Mouse (Mus musculus) adrenal gland, adult (tissue): ENCODE results near the gene Cntnap2.
A peak's percentile ranks its signal among the peaks of the same experiment; 100 is the strongest.

Experiments
- DNase-seq, 2 experiments: peaks; one replicate each; pipeline ENCODE4 v3.0.0; 2022 to 2023; ENCODE audit warnings: low spot score in 1 of 2; ENCODE audit not compliant: inconsistent age in 2 of 2

Gene Cntnap2

GRCm38 (mm10) chr6:46612365-46612764 lies 1553.2 kb downstream of the Cntnap2 start:
- no peak for DNase-seq

DNA sequence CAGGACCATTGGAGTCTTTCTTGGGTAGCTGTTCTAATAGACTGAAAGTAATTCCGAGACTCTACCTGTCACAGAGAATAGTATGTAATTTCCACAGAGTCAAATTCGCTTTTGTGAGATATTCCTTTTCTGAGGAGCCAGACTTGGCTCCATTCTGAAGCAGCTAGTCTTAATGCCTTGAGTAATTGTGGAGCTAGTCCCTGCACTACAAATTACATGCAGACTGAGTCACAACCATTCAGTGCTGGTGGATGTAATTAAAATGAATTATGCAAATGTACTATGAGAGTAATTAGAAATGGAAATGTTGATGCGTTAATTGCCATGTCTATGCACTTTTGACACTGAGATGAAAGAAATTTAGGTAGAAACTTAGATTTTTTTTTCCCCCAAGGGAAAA lies 1553.7 kb downstream of the Cntnap2 start:
- no peak for DNase-seq

- DNase-seq: no peak
Observed at GRCm38 (mm10) chr6:46669018-46669417, 1609.9 kb downstream of the Cntnap2 start.

DNA sequence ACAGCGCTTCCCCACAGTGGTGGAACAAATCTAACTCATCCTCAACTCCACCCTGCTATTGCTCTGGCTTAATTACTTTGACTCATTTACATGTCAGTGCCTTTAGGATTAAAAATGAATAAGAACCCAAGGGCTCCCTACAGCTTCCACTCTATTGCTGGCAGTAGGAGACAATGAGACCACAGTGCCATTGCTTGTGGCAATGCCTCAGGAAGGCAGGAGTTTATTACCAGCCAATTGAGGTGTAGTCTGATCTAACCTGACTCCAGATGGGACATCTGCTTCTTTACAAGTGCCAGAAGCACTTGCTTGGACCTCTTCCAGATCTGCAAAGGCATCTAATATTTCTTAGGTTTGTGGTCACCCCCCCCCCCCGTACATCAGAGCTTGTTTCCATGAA lies 1615.9 kb downstream of the Cntnap2 start:
- DNase-seq: no peak

DNA sequence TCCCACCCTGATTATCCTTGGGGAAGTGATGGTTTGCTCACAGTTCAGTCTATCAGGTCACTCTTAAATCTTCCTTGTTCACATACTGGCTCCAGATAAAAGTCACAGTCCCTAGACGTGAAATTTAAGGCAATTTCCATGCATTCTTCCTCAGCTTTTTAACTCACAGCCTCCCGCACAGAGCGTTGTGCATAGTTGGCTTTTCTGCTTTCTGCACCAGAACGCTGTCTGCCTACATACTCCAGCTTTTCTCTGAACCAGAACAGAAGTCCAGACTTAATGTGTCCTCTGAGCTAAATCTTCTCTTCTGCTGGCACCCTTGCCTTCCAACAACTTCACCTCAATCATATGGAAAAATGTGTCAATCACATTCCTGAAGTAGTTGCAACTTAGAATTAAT lies 1616.5 kb downstream of the Cntnap2 start:
- no peak for DNase-seq

DNA sequence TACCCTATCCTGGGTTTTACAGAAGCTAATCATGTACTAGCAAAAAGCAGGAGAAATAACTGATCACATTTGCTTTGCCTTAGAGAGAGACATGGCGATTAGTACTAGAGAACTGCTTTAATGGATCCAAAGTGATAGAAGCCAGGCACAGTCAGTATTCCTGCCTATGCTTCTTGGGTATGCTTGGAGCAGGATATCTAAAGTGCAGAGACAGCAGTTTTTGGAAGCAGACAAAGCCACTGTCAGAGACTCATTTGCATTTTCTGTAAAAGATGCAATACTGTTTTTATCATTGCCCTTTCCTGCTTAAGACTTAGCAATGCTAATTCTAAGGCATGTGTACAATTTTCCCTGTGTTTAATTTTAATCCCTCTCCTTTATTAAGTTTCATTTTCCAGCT lies 1637.0 kb downstream of the Cntnap2 start:
- DNase-seq: no peak

DNA sequence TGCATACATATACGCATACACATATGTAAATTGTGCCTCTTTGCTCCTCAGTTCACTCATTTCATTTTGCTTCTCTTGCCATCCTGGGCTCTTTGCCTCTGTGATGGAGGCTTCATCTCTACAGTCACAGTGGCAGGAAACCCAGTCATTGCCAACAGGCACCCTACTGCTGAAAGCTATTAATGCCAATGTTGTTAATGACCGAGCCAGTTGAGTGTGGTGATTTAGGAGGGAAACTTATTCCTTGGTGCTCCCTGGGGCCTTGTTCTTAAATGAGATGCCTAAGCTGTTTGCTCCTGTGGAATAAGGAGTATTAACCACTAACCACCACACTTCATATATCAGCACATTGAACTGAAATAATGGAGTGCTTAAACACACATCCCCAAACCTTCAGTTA lies 1640.2 kb downstream of the Cntnap2 start:
- DNase-seq: no peak

DNA sequence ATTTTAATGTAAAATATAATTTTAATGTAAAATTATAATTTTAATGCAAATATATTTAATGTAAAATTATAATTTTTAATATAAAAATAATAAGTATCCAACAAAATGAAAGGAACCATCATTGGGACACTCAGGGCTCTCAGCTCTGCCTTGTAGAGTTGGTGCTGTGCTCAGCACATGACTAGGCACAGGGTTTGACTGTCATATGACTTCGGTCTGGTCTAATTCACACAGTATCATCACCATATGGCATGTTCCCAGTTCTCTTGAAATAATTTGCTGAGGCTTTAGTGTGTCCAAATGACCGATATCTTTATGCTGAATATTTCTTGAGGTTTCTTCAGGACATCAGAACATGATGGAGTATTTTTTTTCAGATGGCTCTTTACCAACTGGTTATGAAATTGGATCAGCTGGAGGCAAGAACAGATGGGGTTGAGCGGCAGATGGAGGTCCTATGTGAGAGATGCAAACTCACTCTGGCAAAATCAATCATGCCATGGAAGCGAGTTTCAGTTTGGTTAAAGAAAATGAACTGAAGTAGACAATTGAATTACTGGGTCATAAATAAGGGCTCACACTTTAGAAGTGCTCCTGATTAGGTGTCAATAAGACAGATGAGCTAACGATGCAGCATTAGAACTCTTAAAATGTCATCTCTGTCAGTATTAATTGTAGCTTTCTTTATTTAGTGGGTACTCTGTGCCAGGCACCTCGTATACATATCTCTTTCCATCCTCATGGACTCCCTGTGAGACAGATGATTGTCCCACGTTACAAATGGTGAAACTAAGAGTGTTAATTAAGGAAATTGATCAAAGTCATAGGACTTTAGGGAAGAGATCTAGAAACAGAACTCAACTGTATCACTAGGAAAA lies 1645.4 kb downstream of the Cntnap2 start:
- no peak for DNase-seq

- no peak for DNase-seq
Observed at GRCm38 (mm10) chr6:46705926-46706325, 1646.8 kb downstream of the Cntnap2 start.

DNA sequence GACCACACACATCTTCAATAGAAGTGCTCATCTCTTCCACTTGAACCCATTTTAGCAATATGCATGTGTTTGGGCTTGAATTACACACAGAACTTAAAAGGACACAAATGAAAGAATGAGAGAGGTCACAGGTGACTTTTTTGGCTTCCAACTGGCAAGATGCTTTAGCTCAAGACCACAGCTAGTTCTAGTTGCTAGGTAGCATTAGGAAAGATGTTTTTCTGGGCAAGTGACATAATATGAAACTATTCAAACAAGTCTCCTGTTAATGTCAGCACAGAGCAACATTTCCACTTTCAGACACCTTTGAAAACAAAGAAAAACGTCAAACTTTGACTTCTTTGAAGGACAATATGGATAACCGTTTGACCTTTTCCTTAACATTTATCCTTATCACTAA lies 1657.4 kb downstream of the Cntnap2 start:
- DNase-seq: no peak

- no peak for DNase-seq
Observed at GRCm38 (mm10) chr6:46733794-46734193, 1674.6 kb downstream of the Cntnap2 start.

- no peak for DNase-seq
Observed at GRCm38 (mm10) chr6:46748448-46748847, 1689.3 kb downstream of the Cntnap2 start.

DNA sequence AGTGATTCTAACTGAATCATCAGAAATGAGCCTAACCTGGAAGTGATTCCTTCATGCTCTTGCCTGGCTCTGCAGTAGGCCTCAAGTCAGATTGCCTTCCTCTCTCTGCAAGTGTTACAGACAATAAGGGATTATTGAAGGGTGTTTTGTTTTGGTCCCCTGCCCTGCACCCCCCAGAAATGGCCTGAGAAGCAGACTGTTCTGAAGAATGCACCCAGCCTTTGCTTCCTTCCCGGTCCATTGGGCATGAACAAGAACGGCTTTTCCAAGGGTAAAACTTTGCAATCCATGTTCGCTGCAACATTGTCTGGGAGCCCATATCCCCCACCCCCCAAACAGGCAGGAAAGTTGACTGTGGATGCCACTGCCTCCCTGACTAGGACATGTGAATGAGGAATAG lies 1704.3 kb downstream of the Cntnap2 start:
- no peak for DNase-seq

DNA sequence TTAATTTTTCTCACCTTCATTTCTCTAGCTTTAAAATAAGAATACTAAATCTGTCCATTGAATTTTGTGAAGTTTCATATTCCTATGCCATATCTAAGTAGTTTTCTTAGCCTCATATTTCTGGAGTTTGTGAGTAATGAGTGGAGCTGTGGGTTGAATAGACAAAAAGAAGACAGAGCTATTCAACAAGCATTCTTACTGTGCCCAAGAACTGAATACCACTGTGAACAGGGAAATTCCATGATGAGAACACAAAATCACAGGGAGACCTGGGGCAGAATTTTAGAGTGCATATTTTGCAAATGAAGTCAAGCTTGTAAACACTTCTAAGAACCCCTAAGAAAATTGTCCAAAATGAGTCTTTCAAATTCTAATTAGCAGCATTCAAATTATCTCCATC lies 1715.4 kb downstream of the Cntnap2 start:
- no peak for DNase-seq

DNA sequence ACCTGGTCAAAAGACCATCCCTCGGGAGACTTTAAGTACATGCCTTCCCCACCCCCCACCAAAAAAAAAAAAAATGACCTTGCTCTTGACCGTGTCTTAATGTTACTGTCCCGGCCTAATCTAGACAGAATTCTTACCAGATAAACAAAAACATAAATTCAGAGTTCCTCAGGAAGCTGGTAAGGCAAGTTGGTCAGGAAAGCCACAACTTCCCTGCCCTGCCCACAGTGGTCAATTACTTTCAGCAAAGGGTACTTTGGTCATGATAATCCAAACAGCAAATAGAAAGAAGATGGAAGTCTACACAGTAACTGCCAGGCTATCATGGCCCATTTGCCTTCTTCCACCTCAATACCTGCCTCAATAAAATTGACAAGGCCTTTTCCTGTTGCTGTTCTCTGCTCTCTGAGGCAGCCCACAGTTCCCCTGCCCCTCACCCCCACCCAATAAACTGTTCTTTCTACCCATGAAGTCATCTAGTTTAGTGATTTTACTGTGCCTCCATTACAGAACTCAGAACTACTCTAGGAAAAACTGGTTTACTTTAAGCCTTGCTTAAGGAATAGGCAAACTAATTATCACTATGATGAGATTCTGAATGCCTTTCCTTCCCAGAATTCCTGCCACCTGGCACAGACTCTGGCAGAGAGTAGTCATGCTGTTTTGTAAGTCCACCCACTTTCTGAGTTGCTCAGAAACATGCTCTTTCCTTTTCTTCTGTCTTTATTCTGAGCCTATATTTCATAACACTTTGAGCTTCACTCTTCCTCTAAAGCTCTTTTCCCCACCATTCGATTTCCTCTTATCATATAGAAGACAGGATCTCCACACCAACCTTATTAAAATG lies 1743.3 kb downstream of the Cntnap2 start:
- DNase-seq: no peak

DNA sequence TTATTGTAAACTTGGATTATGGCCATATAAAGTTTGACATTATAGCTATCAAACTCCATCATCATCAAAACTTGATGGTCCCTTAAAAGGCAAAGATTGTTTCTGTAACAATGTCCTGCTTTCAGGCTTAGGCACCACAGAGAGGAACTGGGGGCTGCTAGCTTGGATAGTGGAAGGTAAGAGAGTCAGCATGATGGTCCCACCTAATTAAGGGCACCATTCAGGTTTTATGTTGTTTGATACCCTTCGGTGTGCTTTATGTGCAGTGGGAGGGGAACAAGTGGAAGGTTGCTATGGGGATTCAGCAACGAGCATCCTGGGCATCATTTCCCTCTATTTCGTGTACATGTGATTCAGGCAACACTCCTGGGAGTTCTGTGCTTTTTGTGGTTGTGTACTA lies 1797.5 kb downstream of the Cntnap2 start:
- no peak for DNase-seq

DNA sequence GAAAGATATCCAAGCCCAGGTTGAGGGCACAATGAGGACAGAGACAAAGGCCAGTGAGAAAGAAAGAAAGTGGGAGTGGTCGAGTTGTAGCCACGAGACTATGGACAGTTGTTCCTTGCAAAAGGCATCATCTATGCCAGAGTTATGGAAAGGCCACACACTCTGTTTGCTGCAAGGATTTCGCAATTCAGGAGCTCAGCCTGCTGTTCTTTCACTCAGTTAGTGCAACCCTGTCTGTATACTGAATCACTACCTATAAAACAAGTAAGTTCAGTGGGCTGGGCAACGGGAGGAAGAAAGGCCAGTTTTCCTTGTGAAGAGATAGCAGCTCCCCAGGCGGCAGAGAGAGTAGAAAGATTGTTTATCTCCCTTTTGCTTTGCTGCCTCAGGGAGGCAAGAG lies 1801.9 kb downstream of the Cntnap2 start:
- peak in 1 of 2 experiments; percentile 18 for DNase-seq

DNA sequence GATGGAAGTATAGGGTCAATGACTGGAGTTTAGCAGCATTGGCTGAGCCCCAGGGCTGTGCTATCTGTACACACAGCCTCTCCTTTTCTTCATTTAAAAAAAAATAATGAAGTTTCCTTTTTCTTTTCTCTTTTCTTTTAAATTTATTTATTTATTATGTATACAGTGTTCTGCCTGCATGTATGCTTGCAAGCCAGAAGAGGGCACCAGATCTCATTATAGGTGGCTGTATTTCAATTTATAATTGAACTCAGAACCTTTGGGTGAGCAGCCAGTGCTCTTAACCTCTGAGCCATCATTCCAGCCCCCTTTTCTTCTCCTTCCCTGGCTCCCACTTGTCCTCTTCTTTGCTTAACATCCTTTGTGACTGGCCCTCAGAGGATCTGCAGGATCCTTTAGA lies 1807.2 kb downstream of the Cntnap2 start:
- DNase-seq: peak in 1 of 2 experiments; percentile 22

- no peak for DNase-seq
Observed at GRCm38 (mm10) chr6:46886230-46886629, 1827.1 kb downstream of the Cntnap2 start.

DNA sequence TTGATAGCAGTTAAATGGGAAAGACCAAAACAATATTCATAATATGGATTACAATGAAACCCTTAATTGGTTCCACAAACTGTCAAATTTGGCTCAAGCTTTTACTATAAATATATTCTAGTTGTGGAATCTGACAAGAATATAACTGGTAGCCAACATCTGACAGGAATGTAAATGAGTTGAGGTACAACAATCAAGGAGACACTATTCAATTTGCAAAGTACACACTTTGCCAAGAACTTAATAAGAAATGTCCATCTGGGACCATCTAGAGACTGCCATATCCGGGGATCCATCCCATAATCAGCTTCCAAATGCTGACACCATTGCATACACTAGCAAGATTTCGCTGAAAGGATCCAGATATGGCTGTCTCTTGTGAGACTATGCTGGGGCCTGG lies 1850.0 kb downstream of the Cntnap2 start:
- DNase-seq: no peak

GRCm38 (mm10) chr6:46918701-46919274 lies 1859.6 kb downstream of the Cntnap2 start:
- no peak for DNase-seq

GRCm38 (mm10) chr6:46919973-46920372 lies 1860.8 kb downstream of the Cntnap2 start:
- no peak for DNase-seq
